Mouse (Mus musculus) cerebellum, adult 8-10 months (tissue): ENCODE results near the gene Arl1.
"Not testable (repeated sequence)": the region's sequence is repeated elsewhere in the genome, so short reads cannot be mapped to it uniquely, and the experiment has no call there.

ENCODE experiments used
- DNase-seq: peaks from one replicate; pipeline ENCODE4 v3.0.0; 2022

The Arl1 gene

GRCm38 (mm10) chr10:88765431-88766142 lies 34.9 kb downstream of the Arl1 start:
- DNase-seq = no peak

- no peak for DNase-seq
Measured at GRCm38 (mm10) chr10:88768961-88769360, 38.3 kb downstream of the Arl1 start.

- no peak for DNase-seq
Measured at GRCm38 (mm10) chr10:88769676-88770075, 39.0 kb downstream of the Arl1 start.

GRCm38 (mm10) chr10:88772965-88773364 lies 42.3 kb downstream of the Arl1 start:
- DNase-seq = not testable (repeated sequence)

GRCm38 (mm10) chr10:88776206-88776605 lies 45.5 kb downstream of the Arl1 start:
- DNase-seq = no peak

- DNase-seq = no peak
Measured at GRCm38 (mm10) chr10:88780716-88781115, 50.1 kb downstream of the Arl1 start.

GRCm38 (mm10) chr10:88783135-88783534 lies 52.5 kb downstream of the Arl1 start:
- not testable (repeated sequence) for DNase-seq

- DNase-seq = no peak
Measured at GRCm38 (mm10) chr10:88783941-88784340, 53.3 kb downstream of the Arl1 start.

- no peak for DNase-seq
Measured at GRCm38 (mm10) chr10:88784513-88784931, 53.9 kb downstream of the Arl1 start.

GRCm38 (mm10) chr10:88793671-88794070 lies 63.0 kb downstream of the Arl1 start:
- no peak for DNase-seq
